Mouse (Mus musculus): Measurements from ENCODE around the gene Fkbp1a. TPM values are rescaled to one million over a fixed set of nuclear protein-coding genes. Genes with fewer than 3 reads are reported as not detected.

The Fkbp1a gene
- total and polyA plus RNA-seq, 2 experiments from 2014 or later = 72.5 to 454 TPM

DNA sequence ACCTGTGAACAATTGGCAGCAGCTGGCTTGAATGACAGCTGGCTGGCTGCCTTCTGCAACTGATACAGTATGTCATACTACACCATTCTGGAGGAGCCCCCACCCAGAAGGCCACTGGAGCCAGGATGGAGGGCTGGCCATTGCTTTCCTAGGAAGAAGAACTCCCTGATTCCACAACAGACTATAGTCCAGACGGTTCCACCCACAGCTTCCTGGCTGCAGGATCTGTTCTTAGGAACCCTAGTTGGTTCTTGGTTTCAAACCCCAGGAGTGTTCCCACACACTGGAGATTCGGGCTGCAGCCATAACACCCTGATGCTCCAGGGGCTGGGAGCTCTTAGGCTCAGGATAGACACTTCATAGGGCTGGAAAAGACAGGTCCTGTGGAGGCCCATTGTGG lies 55.8 kb downstream of the Fkbp1a start:
- Histone ChIP-seq H3K27me3 (ENCODE audit: control insufficient read depth, insufficient read depth, low read length) (no peaks in the 10 kb centered on the region), H3K36me3 (replicated peaks; ENCODE audit: control insufficient read depth, insufficient read depth, low read length) (no peaks in the 10 kb centered on the region), H3K9ac (replicated peaks; ENCODE audit: low read depth, low read length) (no peak overlapping the region), H3K4me2 (ENCODE audit: low read depth, low read length) (no peak overlapping the region), H3K9me3 (replicated peaks; ENCODE audit: control insufficient read depth, low read length) (no peaks in the 10 kb centered on the region), H3K4me1 (ENCODE audit: control insufficient read depth, insufficient read depth) (no peaks in the 10 kb centered on the region), H3K27ac (ENCODE audit: low read depth) (no peak overlapping the region), H3K4me3 (ENCODE audit: low read depth, low read length) (no peak overlapping the region)
- DNase-seq (ENCODE audit: low spot score) (no peak), ATAC-seq (ENCODE audit: insufficient read depth, low read depth) (no peak)
- WGBS = 56% methylated on average over 2 of the region's 2 CpGs
- TF ChIP-seq CTCF (IDR thresholded peaks at IDR 0.05; ENCODE audit: low read depth) = no peak
- no peak for TF ChIP-seq EP300 (IDR thresholded peaks at IDR 0.05; ENCODE audit: low read depth)

DNA sequence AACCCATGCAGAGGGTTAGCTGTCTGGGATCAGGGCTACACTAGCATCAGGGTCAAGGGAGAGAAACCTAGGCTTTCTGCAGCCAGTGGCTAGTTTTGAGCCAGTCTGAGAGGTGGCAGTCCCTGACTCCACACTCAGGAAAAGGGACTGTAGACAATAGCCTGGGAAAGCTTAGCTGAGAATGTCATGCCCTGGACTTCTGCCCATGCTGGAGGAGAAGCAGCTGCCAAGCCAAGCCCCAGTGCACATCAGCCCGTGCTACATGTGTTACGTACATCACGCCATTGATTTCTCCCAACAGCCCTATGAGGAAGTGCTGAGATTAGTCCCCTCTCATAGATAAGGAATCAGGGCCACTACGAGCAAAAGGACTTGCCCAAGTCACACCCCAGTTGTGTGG lies 59.8 kb downstream of the Fkbp1a start:
- Histone ChIP-seq H3K4me2 (ENCODE audit: low read depth, low read length) (no peak overlapping the region), H3K4me1 (ENCODE audit: control insufficient read depth, insufficient read depth) (no peaks in the 10 kb centered on the region), H3K9me3 (replicated peaks; ENCODE audit: control insufficient read depth, low read length) (no peaks in the 10 kb centered on the region), H3K27ac (ENCODE audit: low read depth) (no peak overlapping the region), H3K9ac (replicated peaks; ENCODE audit: low read depth, low read length) (no peak overlapping the region), H3K27me3 (ENCODE audit: control insufficient read depth, insufficient read depth, low read length) (no peaks in the 10 kb centered on the region), H3K4me3 (ENCODE audit: low read depth, low read length) (no peak overlapping the region), H3K36me3 (replicated peaks; ENCODE audit: control insufficient read depth, insufficient read depth, low read length) (no peaks in the 10 kb centered on the region)
- ATAC-seq (ENCODE audit: insufficient read depth, low read depth) = no peak
- DNase-seq (ENCODE audit: low spot score) = no peak
- TF ChIP-seq CTCF (IDR thresholded peaks at IDR 0.05; ENCODE audit: low read depth) = no peak
- TF ChIP-seq EP300 (IDR thresholded peaks at IDR 0.05; ENCODE audit: low read depth) = no peak
- 20% methylated on average over 4 of the region's 4 CpGs for WGBS

DNA sequence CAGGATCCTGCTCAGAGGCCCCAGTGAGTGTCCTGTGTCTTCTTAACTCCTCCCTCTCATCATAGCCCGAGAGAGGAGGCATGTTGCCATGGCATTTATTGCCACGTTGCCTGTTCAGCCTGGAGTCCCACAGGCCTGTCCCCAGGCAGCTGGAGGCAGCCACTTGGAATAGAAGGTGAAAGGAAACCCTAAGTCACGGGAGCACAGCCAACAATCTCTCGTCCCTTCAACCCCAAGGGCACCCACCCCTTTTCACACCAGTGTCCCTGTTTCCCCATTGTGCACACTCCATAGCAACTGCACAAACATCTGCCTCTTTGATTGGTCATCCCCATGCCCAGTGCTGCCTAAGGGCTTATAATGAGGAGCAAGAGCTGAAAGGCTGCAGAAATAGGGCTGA lies 61.3 kb downstream of the Fkbp1a start:
- Histone ChIP-seq H3K4me1 (ENCODE audit: control insufficient read depth, insufficient read depth) (no peaks in the 10 kb centered on the region), H3K9ac (replicated peaks; ENCODE audit: low read depth, low read length) (no peak overlapping the region), H3K27me3 (ENCODE audit: control insufficient read depth, insufficient read depth, low read length) (no peaks in the 10 kb centered on the region), H3K4me3 (ENCODE audit: low read depth, low read length) (no peak overlapping the region), H3K36me3 (replicated peaks; ENCODE audit: control insufficient read depth, insufficient read depth, low read length) (no peaks in the 10 kb centered on the region), H3K27ac (ENCODE audit: low read depth) (no peak overlapping the region), H3K9me3 (replicated peaks; ENCODE audit: control insufficient read depth, low read length) (no peaks in the 10 kb centered on the region), H3K4me2 (ENCODE audit: low read depth, low read length) (no peak overlapping the region)
- no peak for TF ChIP-seq CTCF (IDR thresholded peaks at IDR 0.05; ENCODE audit: low read depth)
- TF ChIP-seq EP300 (IDR thresholded peaks at IDR 0.05; ENCODE audit: low read depth) = no peak
- DNase-seq (ENCODE audit: low spot score) = no peak
- ATAC-seq (ENCODE audit: insufficient read depth, low read depth) = no peak
- WGBS = 39% methylated on average over 4 of the region's 4 CpGs

DNA sequence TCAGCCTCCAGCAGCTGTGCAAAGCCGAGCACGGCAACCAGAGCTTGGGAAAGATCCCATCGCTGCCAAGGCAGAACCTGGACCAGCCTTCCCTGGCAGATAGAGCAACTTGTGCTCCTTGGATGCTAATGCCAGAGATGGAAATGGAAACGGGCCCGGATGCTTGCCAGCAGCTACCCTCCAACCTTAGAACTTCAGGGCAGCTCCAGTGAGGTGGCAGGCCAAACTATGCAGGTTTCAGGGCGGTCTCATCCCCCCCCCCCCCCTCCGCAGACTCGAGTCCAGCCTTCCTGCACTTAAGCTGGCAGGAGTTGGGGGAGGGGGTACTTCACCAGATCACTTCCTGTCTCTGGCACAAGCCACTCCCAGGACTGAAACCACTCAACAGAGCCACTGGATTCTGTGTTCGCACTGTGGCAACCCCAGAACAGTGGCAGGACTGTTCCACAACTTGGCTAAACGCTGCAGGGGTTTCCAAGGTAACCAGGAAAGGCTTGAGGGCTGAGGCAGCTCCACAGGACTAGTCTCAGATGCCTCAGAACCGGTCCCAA lies 63.2 kb downstream of the Fkbp1a start:
- Histone ChIP-seq H3K4me2 (ENCODE audit: low read depth, low read length) (no peak overlapping the region), H3K27me3 (ENCODE audit: control insufficient read depth, insufficient read depth, low read length) (no peaks in the 10 kb centered on the region), H3K36me3 (replicated peaks; ENCODE audit: control insufficient read depth, insufficient read depth, low read length) (no peaks in the 10 kb centered on the region), H3K4me1 (ENCODE audit: control insufficient read depth, insufficient read depth) (no peaks in the 10 kb centered on the region), H3K9me3 (replicated peaks; ENCODE audit: control insufficient read depth, low read length) (no peaks in the 10 kb centered on the region), H3K27ac (ENCODE audit: low read depth) (no peak overlapping the region), H3K9ac (replicated peaks; ENCODE audit: low read depth, low read length) (no peak overlapping the region), H3K4me3 (ENCODE audit: low read depth, low read length) (no peak overlapping the region)
- ATAC-seq (ENCODE audit: insufficient read depth, low read depth) (no peak), DNase-seq (ENCODE audit: low spot score) (no peak)
- TF ChIP-seq CTCF (IDR thresholded peaks at IDR 0.05; ENCODE audit: low read depth) (no peak), EP300 (IDR thresholded peaks at IDR 0.05; ENCODE audit: low read depth) (no peak)
- WGBS = 36% methylated on average over 11 of the region's 11 CpGs

DNA sequence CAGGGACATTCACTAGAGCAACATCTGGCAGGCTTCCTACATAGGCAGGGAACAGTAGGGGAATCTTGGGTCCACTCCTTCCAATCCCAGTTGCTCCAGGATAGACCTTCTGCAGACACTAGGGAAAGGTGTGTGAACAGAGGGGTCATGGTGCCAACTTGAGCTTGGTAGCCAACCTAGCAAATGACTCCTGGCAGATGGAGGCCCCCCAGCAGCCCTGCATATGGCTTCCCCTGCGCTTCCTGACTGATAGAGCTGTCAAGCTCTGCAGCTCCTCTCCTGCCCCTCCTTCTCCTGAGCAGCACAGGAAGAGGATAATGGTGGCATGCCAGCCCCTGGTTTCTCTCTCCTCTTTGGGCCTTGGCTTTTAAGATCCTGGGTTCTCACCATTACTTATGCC lies 66.2 kb downstream of the Fkbp1a start:
- WGBS = 55% methylated on average over 1 of the region's 1 CpGs
- no peak for TF ChIP-seq CTCF (IDR thresholded peaks at IDR 0.05; ENCODE audit: low read depth)
- TF ChIP-seq EP300 (IDR thresholded peaks at IDR 0.05; ENCODE audit: low read depth) = no peak
- no peak for DNase-seq (ENCODE audit: low spot score)
- no peaks in the 10 kb centered on the region for H3K36me3 ChIP-seq (replicated peaks; ENCODE audit: control insufficient read depth, insufficient read depth, low read length)
- no peaks in the 10 kb centered on the region for H3K4me1 ChIP-seq (ENCODE audit: control insufficient read depth, insufficient read depth)
- H3K27ac ChIP-seq (ENCODE audit: low read depth) = no peak overlapping the region
- no peak overlapping the region for H3K4me2 ChIP-seq (ENCODE audit: low read depth, low read length)
- no peaks in the 10 kb centered on the region for H3K9me3 ChIP-seq (replicated peaks; ENCODE audit: control insufficient read depth, low read length)
- H3K9ac ChIP-seq (replicated peaks; ENCODE audit: low read depth, low read length) = no peak overlapping the region
- H3K27me3 ChIP-seq (ENCODE audit: control insufficient read depth, insufficient read depth, low read length) = no peaks in the 10 kb centered on the region
- ATAC-seq (ENCODE audit: insufficient read depth, low read depth) = no peak
- H3K4me3 ChIP-seq (ENCODE audit: low read depth, low read length) = no peak overlapping the region

DNA sequence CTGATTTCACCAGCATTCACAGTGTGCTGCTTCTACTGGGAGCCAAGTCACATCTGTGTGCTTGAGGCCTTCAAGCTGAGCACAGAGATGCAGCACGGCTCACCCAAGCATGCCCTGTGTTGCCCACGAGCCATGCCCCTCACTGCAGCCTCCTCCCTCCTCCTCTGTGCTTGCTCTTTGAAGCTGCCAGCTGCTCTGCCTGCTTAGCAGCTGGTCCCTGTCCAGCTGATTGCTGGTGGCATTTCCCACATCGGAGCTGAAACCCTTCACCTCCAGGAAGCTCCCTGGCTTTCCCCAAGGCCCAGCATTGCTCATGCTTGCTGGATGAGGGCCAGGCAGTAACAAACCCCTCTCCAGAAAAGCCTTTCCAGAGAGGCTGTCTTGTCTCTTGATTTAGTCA lies 67.7 kb downstream of the Fkbp1a start:
- no peaks in the 10 kb centered on the region for H3K9me3 ChIP-seq (replicated peaks; ENCODE audit: control insufficient read depth, low read length)
- H3K9ac ChIP-seq (replicated peaks; ENCODE audit: low read depth, low read length) = no peak overlapping the region
- TF ChIP-seq CTCF (IDR thresholded peaks at IDR 0.05; ENCODE audit: low read depth) = no peak
- no peak for TF ChIP-seq EP300 (IDR thresholded peaks at IDR 0.05; ENCODE audit: low read depth)
- ATAC-seq (ENCODE audit: insufficient read depth, low read depth) (no peak), DNase-seq (ENCODE audit: low spot score) (no peak)
- H3K36me3 ChIP-seq (replicated peaks; ENCODE audit: control insufficient read depth, insufficient read depth, low read length) = no peaks in the 10 kb centered on the region
- H3K27ac ChIP-seq (ENCODE audit: low read depth) = no peak overlapping the region
- no peak overlapping the region for H3K4me3 ChIP-seq (ENCODE audit: low read depth, low read length)
- no peaks in the 10 kb centered on the region for H3K27me3 ChIP-seq (ENCODE audit: control insufficient read depth, insufficient read depth, low read length)
- H3K4me1 ChIP-seq (ENCODE audit: control insufficient read depth, insufficient read depth) = no peaks in the 10 kb centered on the region
- H3K4me2 ChIP-seq (ENCODE audit: low read depth, low read length) = no peak overlapping the region
- WGBS = 28% methylated on average over 3 of the region's 3 CpGs

Other genes with a start within 250 kb of the Fkbp1a start
- gene 4921509C19Rik, start 66.3 kb upstream of the Fkbp1a start, total RNA-seq (2014; rRNA removed; ENCODE audit: low replicate concordance) = not detected in 2 replicates
- not detected in 2 replicates for gene 4921509C19Rik, start 66.3 kb upstream of the Fkbp1a start, polyA plus RNA-seq (2015; fragmentation: Nextera tagmentation; extraction: Ambion mirVana)
- gene Nsfl1c, start 48.3 kb upstream of the Fkbp1a start, total RNA-seq (2014; rRNA removed; ENCODE audit: low replicate concordance) = 37.7 and 41.7 TPM in 2 replicates
- 115 and 117 TPM in 2 replicates for gene Nsfl1c, start 48.3 kb upstream of the Fkbp1a start, polyA plus RNA-seq (2015; fragmentation: Nextera tagmentation; extraction: Ambion mirVana)
- gene Sdcbp2, start 30.1 kb downstream of the Fkbp1a start, total RNA-seq (2014; rRNA removed; ENCODE audit: low replicate concordance) = 1.7 and 8.0 TPM in 2 replicates
- gene Sdcbp2, start 30.1 kb downstream of the Fkbp1a start, polyA plus RNA-seq (2015; fragmentation: Nextera tagmentation; extraction: Ambion mirVana) = 1.8 and 2.2 TPM in 2 replicates
- 0.11 and 0.15 TPM in 2 replicates for gene Snph, start 90.1 kb downstream of the Fkbp1a start, total RNA-seq (2014; rRNA removed; ENCODE audit: low replicate concordance)
- gene Snph, start 90.1 kb downstream of the Fkbp1a start, polyA plus RNA-seq (2015; fragmentation: Nextera tagmentation; extraction: Ambion mirVana) = 0.05 TPM in 1 of 2 replicates, not detected in the other
- gene Rad21l, start 126.0 kb downstream of the Fkbp1a start, total RNA-seq (2014; rRNA removed; ENCODE audit: low replicate concordance) = not detected in 2 replicates
- gene Rad21l, start 126.0 kb downstream of the Fkbp1a start, polyA plus RNA-seq (2015; fragmentation: Nextera tagmentation; extraction: Ambion mirVana) = not detected in 2 replicates
- gene Tmem74b, start 159.5 kb downstream of the Fkbp1a start, total RNA-seq (2014; rRNA removed; ENCODE audit: low replicate concordance) = 1.2 and 1.6 TPM in 2 replicates
- 3.6 and 3.8 TPM in 2 replicates for gene Tmem74b, start 159.5 kb downstream of the Fkbp1a start, polyA plus RNA-seq (2015; fragmentation: Nextera tagmentation; extraction: Ambion mirVana)
- gene Psmf1, start 201.7 kb downstream of the Fkbp1a start, total RNA-seq (2014; rRNA removed; ENCODE audit: low replicate concordance) = 32.3 and 37.6 TPM in 2 replicates
- 31.4 and 32.6 TPM in 2 replicates for gene Psmf1, start 201.7 kb downstream of the Fkbp1a start, polyA plus RNA-seq (2015; fragmentation: Nextera tagmentation; extraction: Ambion mirVana)